Mouse (Mus musculus) layer of hippocampus, postnatal 10 days (tissue): Measurements from ENCODE around the gene Fat1. TPM values are rescaled to one million over a fixed set of nuclear protein-coding genes. Genes with fewer than 3 reads are reported as not detected.

ENCODE experiments used
- DNase-seq, 2 experiments: peaks; one replicate each; pipeline ENCODE4 v3.0.0; 2021; ENCODE audit warnings: low spot score in 2 of 2
- long read RNA-seq: library from polyadenylated mRNA; stranded (forward); transcript quantifications from one replicate; pipeline ENCODE4 v2.0.0, GENCODE M21; 2023
- total RNA-seq, 2 experiments: library from RNA; stranded (reverse); gene quantifications; 2 replicates each; pipeline ENCODE4 v1.2.3; 2021

The Fat1 gene
- total RNA-seq = 10 to 100 TPM; 43.1 to 43.4 TPM
- long read RNA-seq, partial matches to known transcripts = 1 of 3 reads
- long read RNA-seq, other reads (novel, unspliced or antisense) = 2 of 3 reads

DNA sequence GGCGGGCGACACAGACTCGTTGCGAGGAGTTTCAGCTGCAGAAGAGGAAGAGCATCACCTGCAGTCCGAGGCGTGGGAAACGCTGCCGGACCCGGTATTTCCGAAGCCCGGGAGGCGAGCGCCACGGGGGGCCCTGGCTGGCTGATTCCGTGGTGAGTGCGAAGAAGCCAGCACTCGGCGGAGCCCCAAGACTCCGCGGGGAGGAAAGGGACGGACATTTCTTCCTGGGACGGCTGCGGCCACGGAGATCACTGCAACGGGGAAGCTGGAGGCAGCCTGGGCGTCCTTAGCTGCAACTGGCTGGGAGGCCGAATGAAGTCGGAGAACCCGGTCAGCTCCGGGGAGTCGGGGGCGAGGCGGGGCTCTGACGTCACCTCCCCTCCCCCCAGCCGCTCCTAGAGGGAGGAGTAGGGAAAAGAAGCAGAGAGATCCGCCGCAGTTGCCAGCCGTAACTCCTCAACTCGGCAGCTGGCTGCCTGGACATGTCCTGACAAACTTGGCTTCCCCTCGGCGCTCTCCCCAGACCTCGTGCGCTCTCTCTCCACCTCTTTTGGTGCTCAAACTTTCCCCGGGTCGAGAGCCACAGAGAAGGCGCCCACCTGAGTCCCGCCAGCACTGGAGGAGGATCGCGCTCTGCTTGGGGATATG lies at the start of gene Fat1:
Gene Fat1 (plus strand): TSS at position 598 of the 648 bp plus-strand sequence.
- peak; percentile 71 to 84 for DNase-seq

DNA sequence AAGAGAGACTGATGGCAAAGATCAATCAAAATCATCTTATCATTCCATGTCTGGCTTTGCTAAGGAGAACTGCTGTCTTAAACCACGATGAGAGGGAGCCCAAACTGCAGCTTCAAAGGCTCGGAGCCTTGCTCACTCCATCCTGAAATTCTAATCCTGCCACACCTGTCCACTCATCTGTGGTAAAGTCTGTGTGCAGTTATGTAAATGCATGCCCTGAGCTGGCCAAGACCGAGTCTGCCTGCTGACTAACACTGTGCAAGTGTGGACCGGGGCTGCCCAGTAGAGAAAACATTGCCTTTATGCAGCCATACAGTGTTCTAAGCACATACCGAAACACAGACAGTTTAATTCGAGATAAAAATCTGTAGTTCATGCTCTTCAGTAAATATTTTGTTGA lies 40.6 kb upstream of the Fat1 start:
- DNase-seq = no peak

- peak; percentile 24 to 41 for DNase-seq
These were observed 35.7 kb upstream of the Fat1 start for GRCm38 (mm10) chr8:44899575-44899991.

- DNase-seq = no peak
These were observed 23.9 kb upstream of the Fat1 start for GRCm38 (mm10) chr8:44911126-44911903.

DNA sequence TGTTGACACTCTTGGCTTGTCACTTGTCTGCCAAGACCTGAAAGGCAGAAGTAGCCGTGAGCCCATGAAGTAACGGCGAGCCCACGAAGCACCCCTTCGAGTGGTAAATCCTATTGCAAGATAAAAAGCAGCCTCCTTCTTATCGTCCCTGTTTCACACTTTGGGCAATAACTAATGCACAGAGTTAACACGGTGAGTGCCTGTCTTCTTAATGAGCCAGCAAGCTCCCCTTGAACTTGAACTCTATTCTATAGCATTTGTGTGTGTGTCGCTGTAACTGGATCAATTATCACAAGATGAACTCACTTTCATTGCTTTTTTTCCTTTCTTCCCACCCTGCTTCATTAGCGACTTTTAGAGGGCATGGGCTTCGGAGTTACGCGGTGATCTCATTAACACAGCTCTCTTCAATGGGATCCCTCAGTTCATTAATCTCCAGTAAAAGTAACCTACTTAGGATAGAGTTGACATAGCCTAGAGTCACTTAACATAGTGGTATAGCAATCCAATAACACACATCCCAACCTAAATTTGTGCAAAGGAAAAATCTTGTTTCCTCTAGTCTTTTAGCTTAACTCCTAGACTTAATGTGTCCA lies 15.7 kb upstream of the Fat1 start:
- no peak for DNase-seq

- DNase-seq = no peak
These were observed 14.7 kb upstream of the Fat1 start for GRCm38 (mm10) chr8:44920379-44921032.

- no peak for DNase-seq
These were observed 10.3 kb upstream of the Fat1 start for GRCm38 (mm10) chr8:44924995-44925394.

DNA sequence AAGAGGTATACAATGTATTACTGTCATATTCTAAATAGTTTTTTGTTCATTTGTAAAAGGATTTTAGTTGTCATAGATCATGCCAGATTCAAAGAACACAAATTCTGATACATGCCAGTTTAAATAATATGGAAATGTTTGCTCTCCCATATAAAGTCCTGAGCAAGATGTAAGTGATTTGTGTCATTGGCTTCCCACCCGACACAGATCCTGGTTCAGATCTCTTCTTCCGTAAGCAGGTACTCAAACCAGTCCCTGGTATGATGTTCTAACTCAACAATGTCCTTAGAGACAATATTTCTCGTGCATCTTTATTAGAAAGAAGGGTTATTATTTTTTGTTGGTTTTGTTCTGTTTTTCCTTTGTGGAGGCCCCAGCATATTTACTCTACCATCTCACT lies 5.2 kb upstream of the Fat1 start:
- DNase-seq = no peak

- no peak for DNase-seq
These were observed 2.5 kb upstream of the Fat1 start for GRCm38 (mm10) chr8:44932546-44933342.

DNA sequence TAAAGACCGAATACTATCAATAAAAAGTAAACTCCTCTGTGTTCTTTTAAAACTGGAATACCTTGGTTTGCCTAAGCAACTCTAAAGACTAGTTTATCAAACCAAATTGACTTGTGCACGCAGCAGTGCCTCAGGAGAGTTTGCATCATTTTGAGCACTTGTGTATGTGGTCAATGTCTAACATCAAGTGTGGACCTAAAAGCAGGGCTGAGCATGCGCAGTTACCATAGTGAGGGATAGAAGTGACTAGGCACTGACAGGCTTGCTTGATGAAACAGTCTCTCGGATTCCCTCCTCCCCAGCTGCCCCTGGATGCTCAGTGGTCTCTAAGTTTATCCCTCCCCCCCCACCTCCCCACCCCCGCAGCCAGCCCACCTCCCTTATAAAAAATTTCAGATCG lies 1.8 kb upstream of the Fat1 start:
- no peak for DNase-seq

- DNase-seq = no peak
These were observed 831 bp upstream of the Fat1 start for GRCm38 (mm10) chr8:44934416-44934815.

DNA sequence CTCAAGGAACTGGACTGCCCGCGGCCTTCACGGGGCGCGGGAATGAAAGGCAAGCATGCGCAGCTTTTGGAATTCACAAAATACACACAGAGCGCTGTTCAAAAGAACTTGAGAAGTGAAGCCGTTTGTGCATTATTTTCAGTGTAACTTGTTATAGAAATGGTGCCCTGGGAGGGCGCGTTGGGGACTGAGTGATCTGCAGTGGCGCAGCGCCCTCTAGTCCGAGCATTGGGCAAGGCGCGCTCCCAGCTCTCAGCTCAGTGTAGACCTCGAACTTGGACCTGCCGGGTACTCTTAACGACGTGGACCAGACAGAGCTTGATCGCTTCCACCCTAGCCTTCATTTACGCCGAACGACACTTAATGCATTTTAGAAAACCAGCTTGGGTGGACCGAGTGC lies 494 bp downstream of the Fat1 start:
- peak; percentile 82 to 91 for DNase-seq

DNA sequence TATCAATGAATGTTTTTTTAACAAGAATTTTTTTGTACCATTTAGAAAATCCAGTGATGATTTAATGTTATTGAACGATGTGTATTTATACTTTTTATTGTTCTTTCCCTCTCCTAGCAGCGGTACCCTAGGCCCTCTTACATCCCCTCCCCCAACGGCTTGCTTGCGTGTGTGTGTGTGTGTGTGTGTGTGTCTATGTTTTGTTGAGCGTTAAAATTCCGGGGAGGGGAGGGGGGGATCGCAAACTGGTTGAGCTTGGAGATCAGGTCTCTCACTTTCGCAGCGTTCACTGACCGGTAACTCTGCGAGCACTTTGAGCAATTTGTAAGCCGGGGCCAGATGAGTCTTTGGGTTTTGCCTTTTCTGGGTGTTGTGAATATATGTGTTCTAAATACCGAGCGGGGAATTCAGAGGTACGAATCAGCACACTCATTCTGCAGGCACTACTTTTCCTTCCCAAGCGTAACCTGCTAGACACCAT lies 1.3 kb downstream of the Fat1 start:
- DNase-seq = no peak

- DNase-seq = peak; percentile 43 to 72
These were observed 2.0 kb downstream of the Fat1 start for GRCm38 (mm10) chr8:44937141-44937825.

DNA sequence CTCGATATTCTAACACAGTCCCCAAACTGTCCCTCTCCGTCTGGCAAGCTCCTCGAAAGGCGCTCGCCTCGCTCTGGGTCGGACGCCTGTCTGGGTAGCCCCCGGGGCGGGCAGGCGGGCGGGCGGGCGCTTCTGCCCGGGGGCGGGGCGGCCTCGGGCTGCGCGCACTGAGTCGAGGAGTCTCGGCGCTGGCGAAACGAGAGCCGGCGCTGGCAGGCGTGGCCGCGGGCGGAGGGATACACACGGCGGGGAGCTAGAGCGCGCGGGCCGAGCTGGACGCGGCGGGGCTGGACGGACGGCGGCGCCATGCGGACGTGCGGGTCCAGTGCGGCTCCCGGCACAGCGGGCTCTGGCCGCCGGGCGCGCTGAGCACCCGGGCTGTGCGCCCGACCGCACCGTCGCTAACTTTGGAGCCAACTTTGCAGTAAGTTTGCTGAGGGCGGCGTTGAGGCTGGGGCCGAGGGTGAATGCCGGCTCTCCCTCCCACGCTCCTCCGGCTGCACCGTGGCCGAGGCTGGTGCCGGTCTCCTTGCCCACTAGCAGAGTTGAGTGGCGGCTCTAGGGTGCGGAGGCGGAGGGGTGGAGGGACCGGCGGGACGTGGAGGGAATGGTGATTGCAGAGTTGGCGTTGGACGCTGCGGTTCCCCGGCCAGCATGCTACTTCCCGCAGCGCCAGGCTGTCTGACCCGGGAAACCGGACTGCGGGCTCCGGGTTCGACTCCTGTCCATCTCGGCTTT lies 2.8 kb downstream of the Fat1 start:
- peak; percentile 89 to 95 for DNase-seq

GRCm38 (mm10) chr8:44938643-44938979 lies 3.4 kb downstream of the Fat1 start:
- DNase-seq = no peak

DNA sequence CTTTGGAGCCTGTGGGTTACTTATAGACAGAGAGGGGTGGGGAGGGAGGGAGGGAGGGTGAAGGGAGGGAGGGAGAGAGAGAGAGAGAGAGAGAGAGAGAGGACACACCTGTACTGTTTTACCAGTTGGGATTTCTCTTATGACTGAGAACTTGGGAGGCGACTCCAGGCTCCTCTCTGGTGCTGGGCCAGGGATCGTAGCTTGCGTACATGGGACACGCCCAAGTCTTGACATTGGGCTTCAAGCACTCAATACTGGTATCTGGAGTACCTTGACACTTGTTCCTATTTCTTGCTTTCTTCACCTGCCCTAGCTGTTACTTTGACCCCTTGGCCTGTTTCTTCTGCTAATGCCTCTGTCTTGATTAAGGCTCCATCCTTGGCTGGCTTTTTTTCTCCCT lies 10.3 kb downstream of the Fat1 start:
- DNase-seq = no peak

- DNase-seq = no peak
These were observed 13.3 kb downstream of the Fat1 start for GRCm38 (mm10) chr8:44948597-44948996.

- DNase-seq = no peak
These were observed 25.2 kb downstream of the Fat1 start for GRCm38 (mm10) chr8:44960455-44960854.

GRCm38 (mm10) chr8:44960906-44961305 lies 25.7 kb downstream of the Fat1 start:
- DNase-seq = no peak
